8 mouse cellular contexts compared by ENCODE assay signal in genomic region chr11:29808173-29808980, GRCm38 (mm10). TPM values are rescaled to one million over a fixed set of nuclear protein-coding genes. Genes with fewer than 3 reads are reported as not detected.
A peak's percentile ranks its signal among the peaks of the same experiment; 100 is the strongest.
DNase-seq lines count a peak whose midpoint lies in the region; ATAC-seq lines count a peak whose summit lies in the region.

No protein-coding gene starts in this region.

- no peaks in the 10 kb centered on the region for H3K4me1 ChIP-seq in midbrain, embryonic 14.5 days (ENCODE audit: control insufficient read depth, insufficient read depth, low read length)

- ATAC-seq in megakaryocyte, adult 5-6 weeks (ENCODE audit: poor library complexity, severe bottlenecking) = peak; percentile 85
- no peak for ATAC-seq in midbrain, embryonic 14.5 days (ENCODE audit: low FRiP score, low TSS enrichment)
- no peak for ATAC-seq in erythroblast, adult 5-6 weeks (replicated peaks; ENCODE audit: low FRiP score, poor library complexity, severe bottlenecking)

- no peak overlapping the region for H3K9ac ChIP-seq in midbrain, embryonic 14.5 days (replicated peaks; ENCODE audit: low read length)

- H3K27me3 ChIP-seq in midbrain, embryonic 14.5 days (ENCODE audit: control insufficient read depth, insufficient read depth, low read length) = no peaks in the 10 kb centered on the region

- H3K36me3 ChIP-seq in midbrain, embryonic 14.5 days (ENCODE audit: control insufficient read depth, insufficient read depth, low read length) = no peaks in the 10 kb centered on the region

- WGBS in midbrain, embryonic 14.5 days = 75% methylated on average over 9 of the region's 9 CpGs

- no peak overlapping the region for H3K27ac ChIP-seq in midbrain, embryonic 14.5 days (replicated peaks; ENCODE audit: low read depth, low read length)

- no peaks in the 10 kb centered on the region for H3K9me3 ChIP-seq in midbrain, embryonic 14.5 days (ENCODE audit: control insufficient read depth, low read length)

- intact Hi-C loops in gastrocnemius, postnatal 14 days (cut with DNase I; ENCODE audit: low total_unique reads) = no loop called here

- H3K4me3 ChIP-seq in midbrain, embryonic 14.5 days (replicated peaks; ENCODE audit: low read depth, low read length) = no peak overlapping the region

- H3K4me2 ChIP-seq in midbrain, embryonic 14.5 days (ENCODE audit: low read length) = no peak overlapping the region

- peak; percentile 39 to 43 for DNase-seq in layer of hippocampus, adult 8-10 months (ENCODE audit: low spot score in 2 of 2)
- DNase-seq in layer of hippocampus, adult 9-10 months (ENCODE audit: low spot score) = no peak
- DNase-seq in adrenal gland, postnatal 36 days = peak; percentile 35 to 47
- DNase-seq in gastrocnemius, postnatal 14 days = peak; percentile 68
- peak; percentile 33 for DNase-seq in kidney, postnatal 14 days
- no peak for DNase-seq in midbrain, embryonic 14.5 days

RNA-seq across cellular contexts. Expression of gene 4931440F15Rik, which starts 17.1 kb away (rescaled TPM):
- total RNA-seq in layer of hippocampus, adult 8-10 months (2022) = 1 to 10 TPM; 2.5 to 3.2 (median 2.7) TPM
- total RNA-seq in adrenal gland, postnatal 36 days (2021) = under 1 TPM; 0.40 to 0.53 TPM
- total RNA-seq in gastrocnemius, postnatal 14 days (2021) = 1 to 10 TPM; 2.1 TPM
- total RNA-seq in megakaryocyte, adult 5-6 weeks (2015) = 0.09 TPM in 1 of 2 replicates, not detected in the other
- total RNA-seq in megakaryocyte, adult 5-6 weeks (2017) = 0.28 and 0.29 TPM in 2 replicates
- polyA plus RNA-seq in midbrain, embryonic 14.5 days (2014; fragmentation: Nextera tagmentation; extraction: Ambion mirVana) = 0.58 and 0.67 TPM in 2 replicates
- total RNA-seq in erythroblast, adult 5-6 weeks (2015; ENCODE audit: low replicate concordance) = not detected in 2 replicates
- not detected in 2 replicates for total RNA-seq in erythroblast, adult 5-6 weeks (2017; ENCODE audit: low replicate concordance)

Comparison
In these comparisons a context has a peak if more than half of its experiments do, and no peak if none do; other contexts are left out.
1. DNase-seq: peak in layer of hippocampus, adult 8-10 months (2 of 2), adrenal gland, postnatal 36 days (2 of 2), gastrocnemius, postnatal 14 days (single experiment) and kidney, postnatal 14 days (single experiment); none in layer of hippocampus, adult 9-10 months (single experiment) and midbrain, embryonic 14.5 days (single experiment).